Mouse (Mus musculus) retina, embryonic 14.5 days (tissue): ENCODE data around the gene Sertad3.
"Not testable (repeated sequence)": the region's sequence is repeated elsewhere in the genome, so short reads cannot be mapped to it uniquely, and the experiment has no call there.

Experiments
- DNase-seq: peaks from one replicate; pipeline ENCODE4 v3.0.0-alpha.2; 2015; ENCODE audit warnings: low spot score

Gene Sertad3

GRCm38 (mm10) chr7:27493022-27493421 lies 19.5 kb downstream of the Sertad3 start:
- DNase-seq: no peak

- DNase-seq: no peak
Observed at GRCm38 (mm10) chr7:27493450-27493849, 19.9 kb downstream of the Sertad3 start.

DNA sequence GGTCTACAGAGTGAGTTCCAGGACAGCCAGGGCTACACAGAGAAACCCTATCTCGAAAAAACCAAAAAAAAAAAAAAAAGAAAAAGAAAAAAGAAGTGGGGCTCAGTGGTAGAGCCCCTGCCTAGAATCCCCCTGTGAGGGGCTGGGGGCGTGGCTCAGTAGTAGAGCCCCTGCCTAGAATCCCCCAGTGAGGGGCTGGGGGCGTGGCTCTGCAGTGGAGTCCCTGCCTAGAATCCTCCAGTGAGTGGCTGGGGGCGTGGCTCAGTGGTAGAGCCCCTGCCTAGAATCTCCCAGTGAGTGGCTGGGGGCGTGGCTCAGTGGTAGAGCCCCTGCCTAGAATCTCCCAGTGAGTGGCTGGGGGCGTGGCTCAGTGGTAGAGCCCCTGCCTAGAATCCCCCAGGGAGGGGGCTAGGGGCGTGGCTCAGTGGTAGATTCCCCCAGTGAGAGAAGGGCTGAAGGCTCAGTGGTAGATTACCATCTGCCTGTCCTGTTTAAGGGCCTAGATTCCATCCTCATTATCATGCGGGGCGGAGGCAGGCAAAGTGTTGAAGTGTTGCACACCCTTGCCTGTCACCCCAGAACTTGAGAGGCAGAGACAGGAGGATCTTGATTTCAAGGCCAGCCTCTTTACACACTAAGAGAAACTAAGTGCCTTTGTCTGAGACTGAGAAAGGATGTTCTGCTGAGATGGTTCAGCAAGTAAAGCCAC lies 21.2 kb downstream of the Sertad3 start:
- DNase-seq: not testable (repeated sequence)

DNA sequence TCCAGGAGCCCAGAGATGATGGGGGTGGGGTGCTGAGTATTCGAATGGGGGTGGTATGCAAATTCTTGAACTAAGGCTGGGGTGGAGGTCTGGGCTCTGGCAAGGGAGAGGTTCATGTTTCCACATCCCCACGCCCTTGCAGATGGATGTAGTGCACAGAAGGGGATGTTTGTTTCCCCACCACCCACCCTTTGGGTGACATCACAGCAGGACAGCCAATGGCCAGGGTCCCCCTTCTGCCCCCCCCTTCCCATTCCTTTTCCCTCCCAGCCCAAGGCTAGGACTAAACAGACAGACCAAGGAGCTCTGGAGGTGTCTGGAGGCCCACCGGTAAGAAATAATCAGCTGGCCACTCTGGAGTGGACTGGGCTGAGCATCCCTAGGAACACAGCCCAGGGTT lies 25.5 kb downstream of the Sertad3 start, which contains the start of gene Prx:
Gene Prx (plus strand): TSS at position 289 of the 400 bp plus-strand sequence.
- DNase-seq: no peak

- no peak for DNase-seq
Observed at GRCm38 (mm10) chr7:27501620-27502019, 28.1 kb downstream of the Sertad3 start.

DNA sequence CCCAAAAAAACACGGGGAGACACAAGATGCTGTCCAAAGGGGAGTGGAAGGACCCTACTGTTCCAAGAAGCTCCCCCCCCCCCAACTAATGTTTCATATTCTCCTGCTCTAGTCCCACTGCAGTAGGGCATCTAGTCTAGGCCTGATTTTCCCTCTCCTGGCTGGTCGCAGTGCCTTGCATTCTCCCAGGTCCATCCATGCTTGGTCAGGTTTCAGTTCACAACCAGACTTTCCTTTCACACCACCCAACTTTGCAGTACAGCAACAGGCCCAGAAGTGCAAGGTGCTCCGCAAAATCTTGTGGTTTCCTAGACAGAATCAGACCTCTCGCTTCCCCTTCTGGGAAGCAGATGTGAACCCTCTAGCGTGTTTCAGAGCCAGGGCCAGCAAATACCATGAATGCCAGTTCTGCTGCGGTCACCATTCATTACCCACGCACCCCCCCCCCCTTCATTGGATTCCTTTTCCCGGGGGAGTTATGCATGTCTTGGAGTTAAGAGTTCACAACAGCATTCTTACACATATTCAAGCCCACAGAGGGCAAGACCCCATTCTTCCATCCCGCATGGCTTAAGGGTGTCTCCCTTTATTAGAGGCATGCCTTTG lies 33.3 kb downstream of the Sertad3 start:
- DNase-seq: no peak

GRCm38 (mm10) chr7:27507711-27508647 lies 34.4 kb downstream of the Sertad3 start:
- peak; percentile 99 for DNase-seq

DNA sequence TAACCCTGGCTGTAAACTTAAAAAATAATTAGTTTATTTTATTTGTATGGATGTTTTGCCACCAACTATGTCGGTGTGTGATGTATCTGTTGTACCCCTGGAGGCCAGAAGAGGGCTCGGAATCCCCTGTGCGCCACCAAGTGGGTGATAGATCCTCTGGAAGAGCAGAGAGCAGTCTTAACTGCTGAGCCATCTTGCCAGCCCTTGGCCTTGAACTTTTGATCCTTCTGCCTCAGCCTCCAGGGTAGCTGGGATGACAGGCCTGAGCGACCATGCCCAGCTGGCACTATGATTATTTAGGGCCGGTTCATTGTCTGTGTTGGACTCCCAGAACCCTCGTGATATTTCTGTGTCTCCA lies 35.1 kb downstream of the Sertad3 start:
- peak; percentile 71 for DNase-seq

- no peak for DNase-seq
Observed at GRCm38 (mm10) chr7:27510809-27511208, 37.2 kb downstream of the Sertad3 start.

- no peak for DNase-seq
Observed at GRCm38 (mm10) chr7:27514961-27515360, 41.4 kb downstream of the Sertad3 start.

GRCm38 (mm10) chr7:27518314-27518713 lies 44.7 kb downstream of the Sertad3 start:
- DNase-seq: no peak

DNA sequence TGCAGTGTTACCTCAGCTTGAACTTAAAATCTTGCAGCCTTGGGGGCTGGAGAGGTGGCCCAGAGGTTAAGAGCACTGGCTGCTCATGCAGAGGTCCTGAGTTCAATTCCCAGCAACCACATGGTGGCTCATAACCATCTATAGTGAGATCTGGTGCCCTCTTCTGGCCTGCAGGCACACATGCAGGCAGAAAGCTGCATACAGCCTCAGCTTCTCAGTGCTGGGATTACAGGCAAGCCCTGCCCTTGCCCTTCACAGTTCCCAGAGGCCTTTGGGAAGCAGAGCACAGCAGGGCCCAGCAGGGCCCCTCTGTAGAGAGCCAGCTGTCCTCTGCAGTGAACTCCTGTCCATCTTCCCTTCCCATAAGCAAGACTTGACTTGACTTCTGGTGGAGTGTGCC lies 46.5 kb downstream of the Sertad3 start:
- DNase-seq: no peak

- no peak for DNase-seq
Observed at GRCm38 (mm10) chr7:27520599-27520998, 47.0 kb downstream of the Sertad3 start.

- DNase-seq: no peak
Observed at GRCm38 (mm10) chr7:27522967-27523366, 49.4 kb downstream of the Sertad3 start, which contains the start of gene Hipk4. Gene Hipk4, plus strand, starts transcription at chr7:27523267.

DNA sequence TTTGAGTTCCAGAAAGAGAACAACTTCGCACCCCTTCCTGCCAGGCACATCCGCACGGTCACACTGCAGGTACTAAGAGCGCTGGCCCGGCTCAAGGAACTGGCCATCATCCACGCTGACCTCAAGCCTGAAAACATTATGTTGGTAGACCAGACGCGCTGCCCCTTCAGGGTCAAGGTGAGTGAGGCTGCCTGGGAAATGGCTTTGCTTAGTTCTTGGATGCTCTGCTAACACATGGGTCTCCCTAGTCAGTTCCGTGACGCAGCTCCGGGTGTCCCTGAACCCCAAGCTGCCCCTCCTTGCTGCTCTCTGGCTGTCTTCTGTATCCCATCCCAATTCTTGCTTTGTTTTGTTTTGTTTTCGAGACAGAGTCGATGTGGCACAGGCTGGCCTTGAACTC lies 50.2 kb downstream of the Sertad3 start:
- DNase-seq: no peak

- peak; percentile 93 for DNase-seq
Observed at GRCm38 (mm10) chr7:27526039-27526827, 52.7 kb downstream of the Sertad3 start.
